Mouse (Mus musculus) cerebellum, adult 2 months (tissue): Measurements from ENCODE around the gene Evl.

Experiments
- CTCF ChIP-seq: fragments of 200-500 bp; IDR thresholded peaks from 2 replicates; pipeline ENCODE4 v1.5.1; 2011; ENCODE audit warnings: low read depth, mild to moderate bottlenecking, control low read depth, low read length, moderate library complexity, borderline replicate concordance; ENCODE audit not compliant: insufficient read depth
- POLR2A ChIP-seq: fragments of 200-500 bp; IDR thresholded peaks from 2 replicates; pipeline ENCODE4 v1.6.1; 2011; ENCODE audit warnings: low read length, control low read depth, borderline replicate concordance; ENCODE audit not compliant: insufficient read depth

GRCm38 (mm10) chr12:108678366-108678765, 123.8 kb downstream of the Evl start:
- TF ChIP-seq CTCF (no peak), POLR2A (no peak)
